Mouse (Mus musculus): Measurements from ENCODE around the gene Farp1.

- TF ChIP-seq CTCF (IDR thresholded peaks at IDR 0.05; ENCODE audit: control insufficient read depth, insufficient read depth, insufficient read length) (no peak), USF1 (IDR thresholded peaks at IDR 0.05; ENCODE audit: low read depth) (no peak), MYOG (IDR thresholded peaks at IDR 0.05; ENCODE audit: control insufficient read depth, extremely low read depth, insufficient read length) (no peak), MAX (IDR thresholded peaks at IDR 0.05) (no peak)
Measured at GRCm38 (mm10) chr14:121324521-121325330, 289.7 kb downstream of the Farp1 start.
